Mouse (Mus musculus): ENCODE results near the gene Spint3. TPM values are rescaled to one million over a fixed set of nuclear protein-coding genes. Genes with fewer than 3 reads are reported as not detected.

Spint3 gene
- polyA plus RNA-seq, 1 experiment from 2014 or later = not detected

DNA sequence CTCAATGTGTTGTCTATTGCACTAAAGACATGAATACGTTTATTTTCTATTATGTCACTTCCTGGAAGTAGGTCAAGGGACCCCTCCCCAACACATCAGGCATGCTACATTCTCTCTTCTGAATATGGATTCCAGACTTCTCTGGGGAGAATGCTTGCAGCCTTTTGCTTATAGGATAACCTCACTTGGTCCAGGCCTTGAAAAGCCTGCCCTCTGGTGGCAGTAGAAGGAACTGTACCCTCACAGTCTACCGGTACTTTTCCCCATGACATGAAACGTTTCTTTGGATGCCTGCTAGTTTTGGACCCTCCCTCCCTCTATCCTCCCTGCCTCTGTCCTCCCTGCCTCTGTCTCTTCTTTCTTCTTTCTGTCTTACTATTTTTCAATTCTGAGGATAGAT, 42.1 kb downstream of the Spint3 start:
- Histone ChIP-seq H3K4me2 (replicated peaks; ENCODE audit: low read depth) (no peak overlapping the region), H3K4me1 (replicated peaks; ENCODE audit: control insufficient read depth, insufficient read depth, low read length) (no peaks in the 10 kb centered on the region), H3K36me3 (ENCODE audit: control insufficient read depth, insufficient read depth) (no peaks in the 10 kb centered on the region; the same call in 1 of the 2 replicates), H3K27me3 (replicated peaks; ENCODE audit: control insufficient read depth, insufficient read depth, low read length) (no peaks in the 10 kb centered on the region), H3K27ac (ENCODE audit: low read depth, low read length) (no peak overlapping the region), H3K4me3 (ENCODE audit: low read depth, low read length) (no peak overlapping the region), H3K9ac (ENCODE audit: low read depth, low read length) (no peak overlapping the region), H3K9me3 (ENCODE audit: control insufficient read depth) (no peaks in the 10 kb centered on the region)
- TF ChIP-seq CTCF (IDR thresholded peaks at IDR 0.05; ENCODE audit: low read depth) = peak; percentile 96
- ATAC-seq = peak; percentile 16
- 0% methylated on average over 3 of the region's 3 CpGs for WGBS

DNA sequence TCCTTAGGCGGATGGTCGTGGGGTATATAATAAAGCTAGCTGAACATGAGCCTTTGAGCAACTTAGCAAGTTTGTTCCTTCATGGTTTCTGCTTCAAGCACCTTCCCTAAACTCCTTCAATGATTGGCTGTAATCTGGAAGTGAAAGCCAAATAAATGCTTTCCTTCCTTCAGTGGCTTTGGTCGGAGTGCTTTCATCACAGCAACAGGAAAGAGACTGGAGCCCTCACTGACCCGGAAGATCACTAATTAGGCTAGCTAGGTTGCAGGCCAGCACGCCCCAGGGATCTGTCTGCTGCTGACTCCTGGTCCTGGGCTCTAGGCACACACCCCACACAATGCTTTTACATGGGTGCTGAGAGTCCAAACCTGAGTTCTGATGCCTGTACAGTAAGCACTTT, 44.7 kb downstream of the Spint3 start:
- WGBS = 67% methylated on average over 5 of the region's 5 CpGs
- Histone ChIP-seq H3K4me2 (replicated peaks; ENCODE audit: low read depth) (no peak overlapping the region), H3K4me1 (replicated peaks; ENCODE audit: control insufficient read depth, insufficient read depth, low read length) (no peaks in the 10 kb centered on the region), H3K27ac (ENCODE audit: low read depth, low read length) (no peak overlapping the region), H3K9me3 (ENCODE audit: control insufficient read depth) (no peaks in the 10 kb centered on the region), H3K27me3 (replicated peaks; ENCODE audit: control insufficient read depth, insufficient read depth, low read length) (no peaks in the 10 kb centered on the region), H3K4me3 (ENCODE audit: low read depth, low read length) (no peak overlapping the region), H3K36me3 (ENCODE audit: control insufficient read depth, insufficient read depth) (no peaks in the 10 kb centered on the region; the same call in 1 of the 2 replicates), H3K9ac (ENCODE audit: low read depth, low read length) (no peak overlapping the region)
- no peak for TF ChIP-seq CTCF (IDR thresholded peaks at IDR 0.05; ENCODE audit: low read depth)
- ATAC-seq = no peak

DNA sequence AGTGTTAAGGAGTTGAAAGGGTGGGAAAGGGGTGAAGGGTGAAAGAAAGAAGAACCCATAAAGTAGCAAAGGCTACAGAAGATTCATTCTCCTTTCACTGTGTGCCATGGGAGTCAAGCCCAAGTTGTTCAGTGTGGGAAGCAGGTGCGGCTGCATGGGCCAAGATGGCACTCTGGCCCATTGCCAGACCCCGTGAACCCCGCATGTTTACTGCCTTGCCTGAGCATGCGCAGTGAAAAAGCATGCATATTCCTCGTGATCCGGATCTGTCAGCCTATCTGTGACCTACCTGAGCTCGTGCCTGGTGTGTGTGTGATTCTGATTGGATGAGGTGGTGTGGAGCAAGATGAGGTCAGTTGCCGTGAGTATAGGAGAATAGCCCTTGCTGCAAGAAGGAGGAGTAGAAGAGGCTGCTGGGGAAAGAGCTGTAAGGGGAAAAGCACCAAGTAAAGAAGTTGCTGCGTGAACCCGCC, 49.9 kb downstream of the Spint3 start:
- no peak overlapping the region for H3K27ac ChIP-seq (ENCODE audit: low read depth, low read length)
- H3K9me3 ChIP-seq (ENCODE audit: control insufficient read depth) = no peaks in the 10 kb centered on the region
- ATAC-seq = peak; percentile 53
- no peaks in the 10 kb centered on the region; the same call in 1 of the 2 replicates for H3K36me3 ChIP-seq (ENCODE audit: control insufficient read depth, insufficient read depth)
- no peak for TF ChIP-seq CTCF (IDR thresholded peaks at IDR 0.05; ENCODE audit: low read depth)
- H3K4me1 ChIP-seq (replicated peaks; ENCODE audit: control insufficient read depth, insufficient read depth, low read length) = no peaks in the 10 kb centered on the region
- 68% methylated on average over 10 of the region's 10 CpGs for WGBS
- no peak overlapping the region for H3K9ac ChIP-seq (ENCODE audit: low read depth, low read length)
- H3K27me3 ChIP-seq (replicated peaks; ENCODE audit: control insufficient read depth, insufficient read depth, low read length) = no peaks in the 10 kb centered on the region
- H3K4me3 ChIP-seq (ENCODE audit: low read depth, low read length) = peak overlapping the region; percentile 21
- 0 out of 2 replicates have a peak overlapping the region, but pooled peaks have one; percentile 4 for H3K4me2 ChIP-seq (replicated peaks; ENCODE audit: low read depth)

DNA sequence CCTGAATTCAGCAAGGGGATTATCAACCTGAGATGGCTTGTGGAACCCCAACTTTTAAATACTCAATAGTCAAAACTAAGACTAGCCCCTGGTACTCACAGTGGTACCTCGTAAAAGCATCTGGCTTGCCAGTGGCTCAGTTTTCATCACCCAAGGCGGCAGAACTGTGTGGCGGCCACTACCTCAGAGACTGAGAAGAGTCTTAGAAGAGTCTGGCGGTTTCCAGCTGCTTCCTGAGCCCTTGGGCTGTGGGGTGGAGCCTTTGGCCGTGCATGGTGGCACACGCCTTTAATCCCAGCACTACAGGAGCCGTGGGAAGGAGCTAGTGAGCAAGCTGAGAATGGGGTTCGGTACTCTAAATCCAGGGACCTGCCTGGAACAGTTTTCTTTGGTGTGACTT, 51.0 kb downstream of the Spint3 start:
- ATAC-seq = no peak
- 39% methylated on average over 8 of the region's 8 CpGs for WGBS
- no peaks in the 10 kb centered on the region for H3K4me1 ChIP-seq (replicated peaks; ENCODE audit: control insufficient read depth, insufficient read depth, low read length)
- no peak overlapping the region for H3K4me2 ChIP-seq (replicated peaks; ENCODE audit: low read depth)
- no peak overlapping the region for H3K4me3 ChIP-seq (ENCODE audit: low read depth, low read length)
- H3K9ac ChIP-seq (ENCODE audit: low read depth, low read length) = no peak overlapping the region
- H3K27me3 ChIP-seq (replicated peaks; ENCODE audit: control insufficient read depth, insufficient read depth, low read length) = no peaks in the 10 kb centered on the region
- no peaks in the 10 kb centered on the region for H3K9me3 ChIP-seq (ENCODE audit: control insufficient read depth)
- TF ChIP-seq CTCF (IDR thresholded peaks at IDR 0.05; ENCODE audit: low read depth) = no peak
- H3K36me3 ChIP-seq (ENCODE audit: control insufficient read depth, insufficient read depth) = no peaks in the 10 kb centered on the region; the same call in 1 of the 2 replicates
- no peak overlapping the region for H3K27ac ChIP-seq (ENCODE audit: low read depth, low read length)

DNA sequence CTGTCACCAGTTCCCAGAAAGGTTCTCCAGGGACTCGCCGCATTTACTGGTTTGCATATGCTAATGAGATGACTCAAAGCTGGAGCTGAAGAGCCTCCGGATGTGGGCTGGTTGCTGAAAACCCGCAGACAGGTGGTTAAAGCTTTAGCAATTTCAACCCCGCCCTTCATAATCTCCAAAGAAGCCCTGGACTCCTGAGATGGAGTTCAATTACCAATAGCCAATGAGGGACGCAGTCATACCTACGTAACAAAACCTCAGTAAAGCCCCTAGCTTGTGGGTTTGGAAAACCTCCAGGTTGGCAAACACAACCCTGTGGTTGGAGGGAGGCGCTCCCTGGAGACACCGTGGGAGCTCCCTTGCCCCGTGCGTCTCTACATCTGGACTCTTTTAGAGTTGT, 51.4 kb downstream of the Spint3 start:
- no peaks in the 10 kb centered on the region for H3K4me1 ChIP-seq (replicated peaks; ENCODE audit: control insufficient read depth, insufficient read depth, low read length)
- no peak overlapping the region for H3K9ac ChIP-seq (ENCODE audit: low read depth, low read length)
- H3K36me3 ChIP-seq (ENCODE audit: control insufficient read depth, insufficient read depth) = no peaks in the 10 kb centered on the region; the same call in 1 of the 2 replicates
- no peaks in the 10 kb centered on the region for H3K27me3 ChIP-seq (replicated peaks; ENCODE audit: control insufficient read depth, insufficient read depth, low read length)
- no peak overlapping the region for H3K4me3 ChIP-seq (ENCODE audit: low read depth, low read length)
- no peaks in the 10 kb centered on the region for H3K9me3 ChIP-seq (ENCODE audit: control insufficient read depth)
- 17% methylated on average over 11 of the region's 11 CpGs for WGBS
- 0 out of 2 replicates have a peak overlapping the region, but pooled peaks have one; percentile 13 for H3K4me2 ChIP-seq (replicated peaks; ENCODE audit: low read depth)
- no peak overlapping the region for H3K27ac ChIP-seq (ENCODE audit: low read depth, low read length)
- no peak for TF ChIP-seq CTCF (IDR thresholded peaks at IDR 0.05; ENCODE audit: low read depth)
- no peak for ATAC-seq

DNA sequence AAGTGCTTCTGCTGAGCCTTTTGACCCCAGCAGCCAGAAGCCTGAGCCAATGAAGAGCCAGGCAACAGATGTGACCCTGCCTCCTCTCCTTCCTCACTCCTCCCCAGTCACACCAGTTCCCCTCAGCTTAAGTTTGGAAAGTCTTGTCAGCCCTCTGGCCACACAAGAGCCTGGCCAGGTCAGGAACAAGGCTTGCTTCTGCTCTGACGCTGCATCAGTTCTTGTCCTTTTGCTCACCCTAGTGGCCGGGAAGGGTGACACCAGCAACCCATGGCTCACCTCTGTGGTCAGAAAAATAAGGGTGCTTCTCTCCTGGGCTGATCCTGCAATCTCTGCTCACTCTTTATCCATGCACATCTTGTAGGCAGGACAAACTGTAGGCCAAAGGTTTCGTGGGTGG, 52.5 kb downstream of the Spint3 start:
- Histone ChIP-seq H3K4me1 (replicated peaks; ENCODE audit: control insufficient read depth, insufficient read depth, low read length) (no peaks in the 10 kb centered on the region), H3K4me3 (ENCODE audit: low read depth, low read length) (no peak overlapping the region), H3K9me3 (ENCODE audit: control insufficient read depth) (no peaks in the 10 kb centered on the region), H3K4me2 (replicated peaks; ENCODE audit: low read depth) (no peak overlapping the region), H3K36me3 (ENCODE audit: control insufficient read depth, insufficient read depth) (no peaks in the 10 kb centered on the region), H3K9ac (ENCODE audit: low read depth, low read length) (no peak overlapping the region), H3K27me3 (replicated peaks; ENCODE audit: control insufficient read depth, insufficient read depth, low read length) (no peaks in the 10 kb centered on the region), H3K27ac (ENCODE audit: low read depth, low read length) (no peak overlapping the region)
- ATAC-seq = peak; percentile 44; the same call in 1 of the 2 replicates
- peak; percentile 93 for TF ChIP-seq CTCF (IDR thresholded peaks at IDR 0.05; ENCODE audit: low read depth)
- WGBS = 13% methylated on average over 3 of the region's 3 CpGs

Other genes with a start within 250 kb of the Spint3 start
- gene Svs5, start 240.7 kb downstream of the Spint3 start, polyA plus RNA-seq (2015; fragmentation: Nextera tagmentation; extraction: Ambion mirVana) = not detected in 2 replicates
- 82.5 and 95.0 TPM in 2 replicates for gene Slpi, start 184.4 kb downstream of the Spint3 start, polyA plus RNA-seq (2015; fragmentation: Nextera tagmentation; extraction: Ambion mirVana)
- gene Rbpjl, start 170.3 kb downstream of the Spint3 start, polyA plus RNA-seq (2015; fragmentation: Nextera tagmentation; extraction: Ambion mirVana) = 0.12 and 0.16 TPM in 2 replicates
- 1.9 and 2.4 TPM in 2 replicates for gene Matn4, start 168.3 kb downstream of the Spint3 start, polyA plus RNA-seq (2015; fragmentation: Nextera tagmentation; extraction: Ambion mirVana)
- 92.0 and 103 TPM in 2 replicates for gene Sdc4, start 129.6 kb downstream of the Spint3 start, polyA plus RNA-seq (2015; fragmentation: Nextera tagmentation; extraction: Ambion mirVana)
- gene Sys1, start 116.5 kb downstream of the Spint3 start, polyA plus RNA-seq (2015; fragmentation: Nextera tagmentation; extraction: Ambion mirVana) = 58.7 and 62.3 TPM in 2 replicates
- 21.4 and 29.1 TPM in 2 replicates for gene Gm20458, start 112.5 kb downstream of the Spint3 start, polyA plus RNA-seq (2015; fragmentation: Nextera tagmentation; extraction: Ambion mirVana)
- not detected in 2 replicates for gene Trp53tg5, start 99.7 kb downstream of the Spint3 start, polyA plus RNA-seq (2015; fragmentation: Nextera tagmentation; extraction: Ambion mirVana)
- 15.9 and 18.8 TPM in 2 replicates for gene Dbndd2, start 87.4 kb downstream of the Spint3 start, polyA plus RNA-seq (2015; fragmentation: Nextera tagmentation; extraction: Ambion mirVana)
- gene Pigt, start 75.9 kb downstream of the Spint3 start, polyA plus RNA-seq (2015; fragmentation: Nextera tagmentation; extraction: Ambion mirVana) = 75.8 and 83.0 TPM in 2 replicates
- gene Wfdc2, start 11.0 kb downstream of the Spint3 start, polyA plus RNA-seq (2015; fragmentation: Nextera tagmentation; extraction: Ambion mirVana) = 6.5 and 11.9 TPM in 2 replicates
- gene Wfdc6a, start 12.0 kb upstream of the Spint3 start, polyA plus RNA-seq (2015; fragmentation: Nextera tagmentation; extraction: Ambion mirVana) = 0.14 TPM in 1 of 2 replicates, not detected in the other
- not detected in 2 replicates for gene Eppin, start 20.1 kb upstream of the Spint3 start, polyA plus RNA-seq (2015; fragmentation: Nextera tagmentation; extraction: Ambion mirVana)
- not detected in 2 replicates for gene Wfdc6b, start 40.1 kb upstream of the Spint3 start, polyA plus RNA-seq (2015; fragmentation: Nextera tagmentation; extraction: Ambion mirVana)
- not detected in 2 replicates for gene Wfdc8, start 40.2 kb upstream of the Spint3 start, polyA plus RNA-seq (2015; fragmentation: Nextera tagmentation; extraction: Ambion mirVana)
- not detected in 2 replicates for gene Wfdc16, start 65.3 kb upstream of the Spint3 start, polyA plus RNA-seq (2015; fragmentation: Nextera tagmentation; extraction: Ambion mirVana)
- not detected in 2 replicates for gene Wfdc10, start 82.6 kb upstream of the Spint3 start, polyA plus RNA-seq (2015; fragmentation: Nextera tagmentation; extraction: Ambion mirVana)
- gene Wfdc9, start 83.1 kb upstream of the Spint3 start, polyA plus RNA-seq (2015; fragmentation: Nextera tagmentation; extraction: Ambion mirVana) = not detected in 2 replicates
- gene Wfdc11, start 100.6 kb upstream of the Spint3 start, polyA plus RNA-seq (2015; fragmentation: Nextera tagmentation; extraction: Ambion mirVana) = not detected in 2 replicates
- gene Wfdc13, start 111.6 kb upstream of the Spint3 start, polyA plus RNA-seq (2015; fragmentation: Nextera tagmentation; extraction: Ambion mirVana) = 0.14 and 0.18 TPM in 2 replicates
- not detected in 2 replicates for gene Spint4, start 125.0 kb upstream of the Spint3 start, polyA plus RNA-seq (2015; fragmentation: Nextera tagmentation; extraction: Ambion mirVana)
- gene Spint5, start 141.8 kb upstream of the Spint3 start, polyA plus RNA-seq (2015; fragmentation: Nextera tagmentation; extraction: Ambion mirVana) = not detected in 2 replicates
- 0.85 and 0.95 TPM in 2 replicates for gene Wfdc3, start 172.5 kb upstream of the Spint3 start, polyA plus RNA-seq (2015; fragmentation: Nextera tagmentation; extraction: Ambion mirVana)
- 39.4 and 43.3 TPM in 2 replicates for gene Dnttip1, start 172.5 kb upstream of the Spint3 start, polyA plus RNA-seq (2015; fragmentation: Nextera tagmentation; extraction: Ambion mirVana)
- 118 and 121 TPM in 2 replicates for gene Ube2c, start 196.4 kb upstream of the Spint3 start, polyA plus RNA-seq (2015; fragmentation: Nextera tagmentation; extraction: Ambion mirVana)
- 0.51 and 0.73 TPM in 2 replicates for gene Tnnc2, start 206.5 kb upstream of the Spint3 start, polyA plus RNA-seq (2015; fragmentation: Nextera tagmentation; extraction: Ambion mirVana)
- 12.5 and 13.0 TPM in 2 replicates for gene Snx21, start 212.4 kb upstream of the Spint3 start, polyA plus RNA-seq (2015; fragmentation: Nextera tagmentation; extraction: Ambion mirVana)
- 52.5 and 54.4 TPM in 2 replicates for gene Acot8, start 231.4 kb upstream of the Spint3 start, polyA plus RNA-seq (2015; fragmentation: Nextera tagmentation; extraction: Ambion mirVana)
- 3.7 and 4.2 TPM in 2 replicates for gene Zswim3, start 231.6 kb upstream of the Spint3 start, polyA plus RNA-seq (2015; fragmentation: Nextera tagmentation; extraction: Ambion mirVana)
- 7.0 and 7.6 TPM in 2 replicates for gene Zswim1, start 249.2 kb upstream of the Spint3 start, polyA plus RNA-seq (2015; fragmentation: Nextera tagmentation; extraction: Ambion mirVana)